Mouse (Mus musculus): ENCODE measurements around the gene Lhx5. TPM values are rescaled to one million over a fixed set of nuclear protein-coding genes. Genes with fewer than 3 reads are reported as not detected.

Lhx5 gene
- polyA plus RNA-seq, 1 experiment from 2014 or later = 0.03 TPM

DNA sequence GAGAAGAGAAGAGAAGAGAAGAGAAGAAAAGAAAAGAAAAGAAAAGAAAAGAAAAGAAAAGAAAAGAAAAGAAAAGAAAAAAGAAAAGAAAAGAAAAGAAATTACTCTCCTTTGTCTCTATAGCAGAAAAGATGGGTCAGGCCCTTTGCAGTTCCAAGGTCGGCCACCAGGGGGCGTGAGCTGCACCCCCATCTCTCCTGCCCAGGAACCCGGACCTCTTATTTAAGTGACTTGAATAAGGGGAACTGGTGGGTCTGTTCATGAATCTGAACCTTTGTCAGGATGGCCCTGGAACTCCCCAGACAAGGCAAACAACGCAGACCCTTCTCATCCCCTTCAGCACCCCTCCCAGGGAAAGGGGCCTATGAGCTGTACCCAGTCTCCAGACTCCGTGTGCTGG is 33.6 kb downstream of the Lhx5 start:
- H3K27me3 ChIP-seq = no peaks in the 10 kb centered on the region
- peak; percentile 73 for TF ChIP-seq CTCF (IDR thresholded peaks at IDR 0.05)
- in situ Hi-C loops (cut with MboI; ENCODE audit: low pct_unique_long_range_greater_than_20kb) = no loop called here
- POLR2A ChIA-PET = no interaction called here
- DNase-seq (ENCODE audit: low read depth, low spot score) (no peak), ATAC-seq (no peak)
- CTCF ChIA-PET = interaction anchor here (3.1 kb wide), 1 partner anchor 140 kb away, joined by 11 read pairs; no protein-coding TSS in a partner anchor

DNA sequence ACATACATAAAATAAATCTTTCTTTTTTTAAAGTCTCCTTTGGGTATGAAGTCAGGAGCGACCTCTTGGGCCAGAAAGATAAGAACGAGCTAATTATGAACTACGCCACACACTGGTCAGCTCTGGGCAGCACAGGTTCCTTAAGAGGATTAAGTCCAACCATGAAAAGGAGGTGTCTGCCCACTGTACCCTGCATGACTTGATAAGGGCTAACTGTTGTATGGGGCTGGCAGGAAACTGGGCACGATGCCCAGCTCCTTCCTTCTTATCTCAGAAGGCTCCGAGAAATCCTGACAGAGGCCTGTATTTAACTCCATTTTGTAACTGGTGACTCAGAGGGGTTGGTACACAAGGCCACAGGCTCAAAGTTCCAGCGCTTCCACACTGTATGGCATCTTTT is 34.4 kb downstream of the Lhx5 start:
- TF ChIP-seq CTCF (IDR thresholded peaks at IDR 0.05) = no peak
- DNase-seq (ENCODE audit: low read depth, low spot score) (no peak), ATAC-seq (no peak)
- in situ Hi-C loops (cut with MboI; ENCODE audit: low pct_unique_long_range_greater_than_20kb) = no loop called here
- POLR2A ChIA-PET = no interaction called here
- no peaks in the 10 kb centered on the region for H3K27me3 ChIP-seq
- CTCF ChIA-PET = interaction anchor here (3.1 kb wide), 1 partner anchor 139 kb away, joined by 11 read pairs; no protein-coding TSS in a partner anchor

DNA sequence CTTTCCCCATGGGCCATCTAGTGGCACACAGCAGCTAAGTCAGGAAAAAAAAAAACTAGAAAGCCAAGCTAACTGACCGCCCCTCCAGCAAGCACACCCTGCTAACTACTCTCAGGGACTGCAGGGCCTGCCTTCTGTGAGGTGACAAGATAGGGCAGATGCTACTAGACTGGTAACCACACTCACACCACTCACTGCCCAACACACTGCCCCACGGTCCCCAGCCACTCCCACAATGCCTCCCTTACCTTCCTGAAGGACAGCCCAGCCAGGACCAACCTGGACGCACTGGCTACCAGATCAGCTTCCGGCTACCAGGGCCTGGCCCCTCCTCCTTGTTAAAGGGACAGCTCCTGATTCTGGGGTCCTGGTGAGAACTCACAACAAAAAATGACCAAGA is 35.5 kb downstream of the Lhx5 start:
- ChIA-PET POLR2A (interaction anchor here (1.0 kb wide), 1 partner anchor 37 kb away, joined by 3 read pairs; the partner anchor contains the start of gene Plbd2), CTCF (interaction anchor here (1.2 to 3.1 kb wide), 4 partner anchors 9 to 138 kb away, joined by 4 to 11 read pairs (median 8); no protein-coding TSS in a partner anchor)
- in situ Hi-C loops (cut with MboI; ENCODE audit: low pct_unique_long_range_greater_than_20kb) = no loop called here
- TF ChIP-seq CTCF (IDR thresholded peaks at IDR 0.05) = no peak
- no peak for DNase-seq (ENCODE audit: low read depth, low spot score)
- H3K27me3 ChIP-seq = no peaks in the 10 kb centered on the region
- ATAC-seq = peak; percentile 92

DNA sequence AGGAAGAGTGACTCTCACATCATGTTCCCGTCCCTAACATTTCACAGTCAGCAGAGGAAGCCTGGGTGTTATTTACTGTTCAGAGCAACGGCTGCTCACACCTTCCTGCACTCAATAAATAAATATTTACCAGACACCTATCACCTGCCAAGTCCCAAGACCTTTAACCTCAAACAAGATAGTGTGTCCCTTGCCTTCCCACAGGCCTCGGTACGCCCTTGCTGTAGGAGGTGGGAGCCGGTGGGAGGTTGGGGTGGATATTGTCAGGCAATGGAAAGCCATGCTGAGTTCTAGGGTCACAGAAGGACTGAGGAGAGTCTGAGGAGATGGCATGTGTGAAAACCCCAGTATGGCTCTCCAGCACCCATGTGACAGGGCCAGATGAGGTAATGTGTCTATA is 36.8 kb downstream of the Lhx5 start:
- DNase-seq (ENCODE audit: low read depth, low spot score) = no peak
- in situ Hi-C loops (cut with MboI; ENCODE audit: low pct_unique_long_range_greater_than_20kb) = no loop called here
- CTCF ChIA-PET = no interaction called here
- POLR2A ChIA-PET = no interaction called here
- peaks cover 4% of the 10 kb centered on the region for H3K27me3 ChIP-seq
- ATAC-seq = no peak
- TF ChIP-seq CTCF (IDR thresholded peaks at IDR 0.05) = no peak

DNA sequence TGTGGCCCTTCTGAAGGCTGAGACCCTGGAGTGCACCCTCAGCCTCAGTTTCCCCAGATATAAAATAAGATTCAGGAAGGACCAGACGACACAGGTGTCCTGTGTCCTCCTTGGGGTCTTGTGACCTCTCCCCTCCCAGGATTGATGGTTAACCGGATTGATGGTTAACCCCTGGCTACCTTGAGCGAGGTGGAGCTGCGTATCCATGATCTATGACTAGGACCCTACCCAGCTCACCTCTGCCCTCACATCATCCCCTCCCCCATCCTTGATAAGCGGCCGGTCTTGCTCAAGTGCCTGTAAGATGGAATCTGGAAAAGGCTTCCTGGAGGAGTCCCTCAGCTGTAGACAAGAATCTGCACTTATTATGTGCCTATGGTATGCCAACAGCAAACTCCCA is 37.3 kb downstream of the Lhx5 start:
- TF ChIP-seq CTCF (IDR thresholded peaks at IDR 0.05) = no peak
- peaks cover 4% of the 10 kb centered on the region for H3K27me3 ChIP-seq
- DNase-seq (ENCODE audit: low read depth, low spot score) (no peak), ATAC-seq (no peak)
- CTCF ChIA-PET = no interaction called here
- POLR2A ChIA-PET = no interaction called here
- in situ Hi-C loops (cut with MboI; ENCODE audit: low pct_unique_long_range_greater_than_20kb) = no loop called here

DNA sequence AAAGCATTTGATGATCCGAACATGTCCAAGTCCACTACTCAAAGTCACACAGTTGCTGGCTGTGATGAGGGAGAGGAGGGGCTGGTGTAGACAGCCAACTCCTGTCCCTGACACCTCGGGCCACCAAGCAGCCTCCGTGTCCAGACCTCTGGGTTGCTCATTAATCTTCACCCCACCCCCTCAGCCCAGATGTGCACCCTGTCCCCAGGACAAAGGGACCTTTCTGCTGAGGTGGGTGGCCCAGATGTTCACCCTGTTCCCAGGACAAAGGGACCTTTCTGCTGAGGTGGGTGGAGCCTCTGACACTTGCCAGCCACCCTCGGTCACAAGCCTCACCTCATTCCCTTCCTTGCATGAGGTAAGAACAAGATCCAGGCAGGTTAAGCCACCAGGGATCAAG is 40.0 kb downstream of the Lhx5 start:
- ChIA-PET CTCF (no interaction called here), POLR2A (no interaction called here)
- DNase-seq (ENCODE audit: low read depth, low spot score) (no peak), ATAC-seq (no peak)
- peaks cover 4% of the 10 kb centered on the region for H3K27me3 ChIP-seq
- no peak for TF ChIP-seq CTCF (IDR thresholded peaks at IDR 0.05)
- in situ Hi-C loops (cut with MboI; ENCODE audit: low pct_unique_long_range_greater_than_20kb) = no loop called here

DNA sequence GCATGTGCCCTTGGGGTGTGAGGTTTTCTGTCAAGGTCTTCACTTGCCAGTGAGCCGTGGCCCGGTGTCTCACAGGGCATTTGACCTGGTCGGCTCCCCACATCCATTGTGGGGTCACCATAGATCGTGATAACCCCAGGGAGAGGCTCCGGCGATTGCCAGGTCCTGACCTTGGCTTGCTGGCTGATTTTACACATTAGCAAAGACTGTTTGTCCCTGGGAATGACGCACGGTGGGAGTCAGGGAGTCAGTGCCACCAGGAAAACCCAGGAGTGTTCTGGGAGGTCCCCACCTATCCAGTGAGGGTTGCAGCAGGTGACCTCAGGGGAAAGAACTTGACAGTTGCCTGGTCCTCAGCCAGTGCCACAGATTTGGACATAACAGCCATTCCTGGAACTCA is 41.3 kb downstream of the Lhx5 start, which contains the start of gene Sdsl:
Gene Sdsl, minus strand, starts transcription at position 41 of the 400 bp plus-strand sequence.
- ATAC-seq (no peak), DNase-seq (ENCODE audit: low read depth, low spot score) (no peak)
- TF ChIP-seq CTCF (IDR thresholded peaks at IDR 0.05) = no peak
- in situ Hi-C loops (cut with MboI; ENCODE audit: low pct_unique_long_range_greater_than_20kb) = no loop called here
- ChIA-PET CTCF (no interaction called here), POLR2A (no interaction called here)
- peaks cover 4% of the 10 kb centered on the region for H3K27me3 ChIP-seq

DNA sequence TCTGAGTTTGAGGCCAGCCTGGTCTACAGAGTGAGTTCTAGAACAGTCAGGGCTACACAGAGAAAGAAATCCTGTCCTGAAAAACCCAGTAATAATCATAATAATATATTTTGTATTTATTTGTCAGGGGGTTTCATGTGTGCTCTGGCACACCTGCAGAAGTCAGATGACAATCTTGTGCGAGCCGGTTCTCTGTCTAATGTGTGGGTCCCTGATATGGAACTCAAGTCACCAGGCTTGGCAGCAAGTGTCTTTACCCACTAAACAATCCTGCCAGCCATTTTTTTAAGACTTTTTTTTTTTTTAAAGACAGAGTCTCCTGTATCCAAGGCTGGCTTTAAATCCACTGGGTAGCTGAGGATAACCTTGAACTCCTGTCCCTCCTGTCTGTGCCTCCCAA is 41.9 kb downstream of the Lhx5 start:
- H3K27me3 ChIP-seq = peaks cover 4% of the 10 kb centered on the region
- TF ChIP-seq CTCF (IDR thresholded peaks at IDR 0.05) = no peak
- CTCF ChIA-PET = interaction anchor here (1.2 kb wide), 1 partner anchor 15 kb away, joined by 3 read pairs; no protein-coding TSS in a partner anchor
- DNase-seq (ENCODE audit: low read depth, low spot score) (no peak), ATAC-seq (no peak)
- POLR2A ChIA-PET = no interaction called here
- in situ Hi-C loops (cut with MboI; ENCODE audit: low pct_unique_long_range_greater_than_20kb) = no loop called here

DNA sequence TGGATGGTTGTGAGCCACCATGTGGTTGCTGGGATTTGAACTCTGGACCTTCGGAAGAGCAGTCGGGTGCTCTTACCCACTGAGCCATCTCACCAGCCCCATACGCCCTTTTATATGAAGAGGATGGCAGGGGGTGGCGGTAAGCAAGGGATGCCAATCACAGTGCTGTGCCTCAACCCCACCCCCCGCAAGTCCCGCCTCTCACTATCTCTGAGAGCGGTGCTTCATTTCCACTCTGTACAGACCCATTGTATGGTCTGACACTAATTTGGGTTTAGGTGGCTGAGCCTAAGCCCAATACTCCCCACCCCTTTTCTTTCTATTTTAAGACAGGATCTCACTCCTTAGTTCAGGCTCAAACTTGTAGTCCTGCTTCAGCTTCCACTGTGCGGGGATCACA is 44.4 kb downstream of the Lhx5 start:
- H3K27me3 ChIP-seq = peaks cover 4% of the 10 kb centered on the region
- CTCF ChIA-PET = interaction anchor here (1.0 kb wide), 1 partner anchor 12 kb away, joined by 3 read pairs; no protein-coding TSS in a partner anchor
- no peak for TF ChIP-seq CTCF (IDR thresholded peaks at IDR 0.05)
- ATAC-seq = no peak
- no peak for DNase-seq (ENCODE audit: low read depth, low spot score)
- in situ Hi-C loops (cut with MboI; ENCODE audit: low pct_unique_long_range_greater_than_20kb) = no loop called here
- POLR2A ChIA-PET = no interaction called here

DNA sequence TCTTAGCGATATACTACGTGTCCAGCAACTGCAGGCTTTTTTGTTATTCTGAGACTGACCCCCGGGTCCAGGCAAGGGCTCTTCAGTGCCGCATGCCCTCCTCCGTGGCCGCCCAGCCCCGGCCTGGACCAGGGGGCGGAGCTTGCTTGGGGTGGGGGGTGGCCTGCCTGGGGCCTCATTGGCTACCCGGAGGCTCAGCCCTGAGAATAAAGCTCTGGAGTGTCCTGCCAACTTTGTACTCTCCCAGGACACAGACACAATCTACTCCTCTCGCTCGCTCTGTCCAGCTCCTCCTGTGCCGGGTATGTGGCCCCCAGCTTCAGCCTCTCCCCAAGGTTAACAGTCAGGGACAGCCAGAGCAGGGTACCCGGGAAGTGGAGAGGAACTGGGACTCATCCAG is 44.8 kb downstream of the Lhx5 start, which contains the start of gene Sds:
Gene Sds, plus strand, starts transcription at position 231 of the 400 bp plus-strand sequence.
- in situ Hi-C loops (cut with MboI; ENCODE audit: low pct_unique_long_range_greater_than_20kb) = no loop called here
- POLR2A ChIA-PET = no interaction called here
- H3K27me3 ChIP-seq = peaks cover 4% of the 10 kb centered on the region
- ATAC-seq = no peak
- CTCF ChIA-PET = interaction anchor here (1.0 kb wide), 1 partner anchor 12 kb away, joined by 3 read pairs; no protein-coding TSS in a partner anchor
- no peak for TF ChIP-seq CTCF (IDR thresholded peaks at IDR 0.05)
- DNase-seq (ENCODE audit: low read depth, low spot score) = no peak

DNA sequence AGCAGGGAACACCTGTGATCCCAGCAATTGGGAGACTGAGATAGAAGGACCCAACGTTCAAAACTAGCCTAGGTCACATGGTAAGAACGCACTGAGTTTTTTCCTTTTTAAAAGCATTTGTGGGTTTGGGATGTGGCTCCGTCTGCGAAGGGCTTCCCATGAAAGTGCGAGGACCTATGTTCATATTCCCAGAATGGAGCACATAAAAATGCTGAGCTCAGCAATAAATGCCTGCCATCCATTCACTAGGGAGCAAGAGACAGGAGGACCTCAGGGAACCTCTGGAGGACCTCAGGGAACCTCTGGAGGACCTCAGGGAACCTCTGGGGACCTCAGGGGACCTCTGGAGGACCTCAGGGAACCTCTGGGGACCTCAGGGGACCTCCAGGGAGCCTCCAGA is 46.5 kb downstream of the Lhx5 start:
- DNase-seq (ENCODE audit: low read depth, low spot score) (no peak), ATAC-seq (no peak)
- in situ Hi-C loops (cut with MboI; ENCODE audit: low pct_unique_long_range_greater_than_20kb) = no loop called here
- TF ChIP-seq CTCF (IDR thresholded peaks at IDR 0.05) = no peak
- POLR2A ChIA-PET = interaction anchor here (0.8 kb wide), 1 partner anchor 9 kb away, joined by 3 read pairs; no protein-coding TSS in a partner anchor
- CTCF ChIA-PET = no interaction called here
- no peaks in the 10 kb centered on the region for H3K27me3 ChIP-seq

DNA sequence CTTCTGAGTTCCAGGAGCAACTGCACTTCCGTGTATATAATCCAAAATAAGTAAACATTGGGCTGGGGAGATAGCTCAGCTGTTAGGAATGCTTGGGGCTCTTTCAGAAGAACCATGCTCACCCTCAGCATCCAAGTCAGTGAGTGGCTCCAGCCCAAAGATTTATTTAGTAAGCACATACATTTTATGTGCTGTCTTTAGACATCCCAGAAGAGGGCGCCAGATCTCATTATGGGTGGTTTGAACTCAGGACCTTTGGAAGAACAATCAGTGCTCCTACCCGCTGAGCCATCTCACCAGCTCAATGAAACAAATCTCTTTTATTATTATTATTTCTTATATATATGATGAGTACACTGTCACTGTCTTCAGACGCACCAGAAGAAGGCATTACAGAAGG is 48.0 kb downstream of the Lhx5 start:
- no peak for TF ChIP-seq CTCF (IDR thresholded peaks at IDR 0.05)
- CTCF ChIA-PET = interaction anchor here (0.8 to 1.3 kb wide), 4 partner anchors 9 to 127 kb away, joined by 3 to 4 read pairs (median 3); no protein-coding TSS in a partner anchor
- POLR2A ChIA-PET = interaction anchor here (0.6 kb wide), 1 partner anchor 11 kb away, joined by 5 read pairs; no protein-coding TSS in a partner anchor

More for the DNA sequence above, 48.0 kb downstream of the Lhx5 start:
- ATAC-seq = no peak
- no peak for DNase-seq (ENCODE audit: low read depth, low spot score)
- in situ Hi-C loops (cut with MboI; ENCODE audit: low pct_unique_long_range_greater_than_20kb) = no loop called here
- no peaks in the 10 kb centered on the region for H3K27me3 ChIP-seq
